Mouse (Mus musculus): Measurements from ENCODE around the gene Fer1l4.

Gene Fer1l4

DNA sequence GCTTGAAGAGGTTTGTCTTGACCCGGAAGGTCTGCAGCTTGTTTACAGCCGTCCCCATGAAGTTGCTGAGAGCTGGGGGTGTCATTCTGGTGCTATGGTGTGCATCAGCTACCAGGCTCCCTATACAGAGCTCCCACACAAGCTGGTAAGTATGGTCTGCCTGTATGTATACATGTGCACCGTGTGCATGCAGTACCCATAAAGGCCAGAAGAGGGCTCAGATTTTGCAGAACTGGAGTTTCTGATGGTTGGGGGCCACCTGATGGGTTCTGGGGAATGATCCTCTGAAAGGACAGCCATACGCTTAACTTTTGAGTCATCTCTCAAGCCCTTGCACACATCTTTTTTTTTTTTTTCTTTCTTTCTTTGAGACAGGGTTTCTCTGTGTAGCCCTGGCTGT lies 47.4 kb downstream of the Fer1l4 start:
- no peak for DNase-seq

DNA sequence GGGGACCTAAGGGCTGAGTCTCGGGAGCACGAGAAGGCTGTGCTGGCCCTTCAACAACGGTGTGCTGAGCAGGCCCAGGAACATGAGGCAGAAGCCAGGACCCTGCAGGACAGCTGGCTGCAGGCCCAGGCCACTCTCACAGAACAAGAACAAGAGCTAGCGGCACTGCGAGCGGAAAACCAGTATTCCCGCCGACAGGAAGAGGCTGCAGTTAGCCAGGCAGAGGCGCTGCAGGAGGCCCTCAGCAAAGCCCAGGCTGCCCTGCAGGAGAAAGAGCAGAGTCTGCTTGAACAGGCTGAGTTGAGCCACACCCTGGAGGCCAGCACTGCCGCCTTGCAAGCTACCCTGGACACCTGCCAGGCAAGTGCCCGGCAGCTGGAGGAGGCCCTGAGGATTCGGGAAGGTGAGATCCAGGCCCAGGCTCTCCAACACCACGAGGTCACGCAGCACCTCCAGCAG lies 60.9 kb downstream of the Fer1l4 start:
- no peak for DNase-seq

DNA sequence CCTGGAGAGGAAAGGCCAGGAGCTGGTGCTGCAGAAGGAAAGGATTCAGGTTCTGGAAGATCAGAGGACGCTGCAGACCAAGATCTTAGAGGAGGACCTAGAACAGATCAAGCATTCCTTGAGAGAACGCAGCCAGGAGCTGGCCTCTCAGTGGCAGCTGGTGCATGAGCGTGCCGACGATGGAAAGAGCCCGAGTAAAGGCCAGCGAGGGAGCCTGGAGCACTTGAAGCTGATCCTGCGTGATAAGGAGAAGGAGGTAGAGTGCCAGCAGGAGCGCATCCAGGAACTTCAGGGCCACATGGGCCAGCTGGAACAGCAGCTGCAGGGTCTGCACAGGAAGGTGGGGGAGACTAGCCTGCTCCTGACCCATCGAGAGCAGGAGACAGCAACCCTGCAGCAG lies 61.6 kb downstream of the Fer1l4 start:
- no peak for DNase-seq

DNA sequence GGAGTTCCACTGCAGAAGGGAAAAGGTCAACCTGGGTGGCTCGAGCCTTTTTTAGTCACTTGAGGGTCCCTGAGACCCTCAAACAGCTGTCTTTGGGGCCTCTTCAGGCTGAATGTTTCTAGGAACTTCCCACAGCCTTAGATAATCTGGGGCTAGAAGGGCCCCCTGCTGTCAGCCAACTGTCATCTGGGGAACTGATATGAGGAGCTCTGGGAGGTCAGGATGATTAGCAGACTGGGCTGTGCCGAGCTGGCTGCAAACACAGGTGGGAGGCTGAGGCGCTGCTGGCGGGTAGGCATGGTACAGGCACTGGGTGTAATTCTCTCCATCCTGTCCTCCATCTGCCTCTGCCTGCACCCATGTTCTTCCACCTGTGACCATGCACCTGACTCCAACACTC lies 63.7 kb downstream of the Fer1l4 start:
- DNase-seq, result peak in 1 of 2 experiments; percentile 54

DNA sequence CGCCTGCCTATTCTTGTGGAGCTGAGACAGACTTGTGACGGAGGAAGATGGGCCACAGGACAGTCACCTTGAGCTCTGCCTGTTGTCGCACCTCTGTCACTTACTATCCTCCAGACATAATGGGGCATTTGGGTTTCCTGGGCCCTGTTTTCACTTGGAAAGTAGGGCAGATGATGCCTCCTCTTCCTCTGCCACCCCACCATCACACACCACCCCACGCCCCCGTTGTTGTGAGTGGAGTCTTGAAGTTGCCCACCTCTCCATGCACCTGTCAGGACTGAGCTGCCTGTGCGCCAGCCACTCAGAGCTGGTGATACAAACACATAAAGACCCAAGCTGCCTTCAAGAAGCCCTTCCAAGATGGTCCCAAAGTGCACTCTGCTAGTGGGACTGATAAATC lies 65.6 kb downstream of the Fer1l4 start:
- peak; percentile 40 to 64 for DNase-seq

DNA sequence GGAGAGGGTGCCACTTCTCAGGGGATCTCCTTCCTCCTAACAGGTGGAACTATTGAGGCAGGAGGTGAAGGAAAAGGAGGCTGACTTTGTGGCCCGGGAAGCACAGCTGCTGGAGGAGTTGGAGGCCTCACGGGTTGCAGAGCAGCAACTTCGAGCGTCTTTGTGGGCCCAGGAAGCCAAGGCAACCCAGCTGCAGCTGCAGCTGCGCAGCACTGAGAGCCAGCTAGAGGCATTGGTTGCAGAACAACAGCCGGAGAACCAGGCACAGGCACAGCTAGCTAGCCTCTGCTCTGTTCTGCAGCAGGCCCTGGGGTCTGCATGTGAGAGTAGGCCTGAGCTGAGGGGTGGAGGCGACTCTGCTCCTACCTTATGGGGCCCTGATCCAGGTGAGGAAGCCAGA lies 67.0 kb downstream of the Fer1l4 start:
- peak; percentile 79 to 87 for DNase-seq

DNA sequence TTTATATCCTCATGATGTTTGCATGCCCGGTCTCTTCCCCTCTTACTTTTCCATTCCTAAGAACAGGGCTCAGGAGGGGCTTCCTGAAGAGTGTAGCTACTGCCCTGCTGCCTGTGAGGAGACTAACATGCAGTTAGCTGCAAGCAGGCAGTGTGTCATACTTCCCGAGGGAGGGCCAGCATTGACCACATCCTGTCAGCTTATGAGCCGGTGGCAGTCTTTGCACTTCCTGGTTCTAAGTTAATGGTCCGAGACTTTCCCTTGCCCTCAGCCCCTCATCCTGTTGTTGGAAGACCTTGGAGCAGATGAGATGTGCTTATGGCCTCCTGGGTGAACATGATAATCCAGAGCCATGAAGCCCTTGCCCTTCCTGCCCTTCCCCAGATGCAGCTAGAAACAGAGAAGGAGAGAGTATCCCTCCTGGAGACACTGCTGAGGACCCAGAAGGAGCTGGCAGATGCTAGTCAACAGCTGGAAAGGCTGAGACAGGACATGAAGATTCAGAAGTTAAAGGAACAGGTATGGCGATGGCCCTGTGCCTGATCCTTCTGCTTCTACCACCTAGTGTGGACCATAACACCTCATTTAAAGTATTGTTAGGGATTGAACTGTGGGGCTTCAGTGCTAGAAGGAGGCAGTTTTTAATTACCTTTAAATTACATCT lies 73.3 kb downstream of the Fer1l4 start:
- DNase-seq, result peak; percentile 58 to 74

DNA sequence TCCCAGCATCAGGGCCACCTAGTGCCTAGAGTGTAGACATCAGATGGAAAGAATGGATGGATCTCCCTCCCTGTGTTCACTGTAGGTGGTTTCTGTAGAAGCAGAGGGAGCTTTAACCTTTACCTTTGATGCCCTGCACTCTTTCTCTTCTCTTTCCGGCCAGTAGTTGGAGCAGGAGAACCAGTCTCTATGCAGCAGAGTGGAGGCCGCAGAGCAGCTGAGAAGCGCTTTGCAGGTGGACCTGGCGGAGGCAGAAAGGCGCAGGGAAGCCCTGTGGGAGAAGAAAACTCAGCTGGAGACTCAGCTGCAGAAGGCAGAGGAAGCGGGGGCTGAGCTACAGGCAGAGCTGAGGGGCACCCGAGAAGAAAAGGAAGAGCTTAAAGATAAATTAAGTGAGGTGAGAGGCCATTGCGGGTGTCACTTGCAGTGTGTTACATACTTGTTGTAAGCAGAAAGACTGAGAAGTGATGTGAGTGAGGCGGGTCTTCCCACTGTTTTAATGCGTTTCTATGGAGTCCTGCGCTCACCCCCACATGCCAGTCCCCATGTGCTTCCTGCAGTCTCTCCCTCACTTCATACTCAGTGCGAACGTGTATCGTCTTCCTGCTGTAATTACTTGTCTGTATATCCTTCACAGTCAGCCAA lies 78.5 kb downstream of the Fer1l4 start:
- peak; percentile 71 to 83 for DNase-seq

DNA sequence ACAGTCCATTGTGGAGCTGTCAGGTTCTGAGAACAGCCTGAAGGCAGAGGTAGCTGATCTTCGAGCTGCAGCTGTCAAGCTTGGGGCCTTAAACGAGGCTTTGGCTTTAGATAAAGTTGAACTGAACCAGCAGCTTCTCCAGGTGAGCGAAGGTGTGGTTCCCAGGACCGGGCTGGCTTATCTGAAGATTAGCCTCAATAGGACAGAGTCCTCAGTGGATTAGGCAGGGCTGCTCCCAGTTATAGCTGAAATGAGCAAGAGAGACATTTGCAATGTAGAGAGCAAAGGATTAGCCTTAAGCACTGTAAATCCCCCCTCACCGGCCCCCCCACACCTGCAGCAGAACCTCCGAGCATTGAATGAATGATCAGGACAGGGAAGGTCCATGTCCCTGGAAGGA lies 79.4 kb downstream of the Fer1l4 start:
- no peak for DNase-seq
